Mouse (Mus musculus) heart, postnatal 0 days (tissue): ENCODE data around the gene Nod2. TPM values are rescaled to one million over a fixed set of nuclear protein-coding genes. Genes with fewer than 3 reads are reported as not detected.

ENCODE experiments used
- ATAC-seq: fragments of 200-750 bp; cut with Nextera tagmentation; 2 replicates; pipeline ENCODE4 v1.8.0; 2017; ENCODE audit warnings: low read depth, moderate number of reproducible peaks, moderate library complexity; ENCODE audit not compliant: insufficient read depth
- DNase-seq: peaks from one replicate; pipeline ENCODE4 v3.0.0-alpha.2; 2016; ENCODE audit warnings: low spot score
- H3K27ac ChIP-seq: fragments of 300-500 bp; sonication (generic); 2 replicates; pipeline ENCODE4 v1.5.1; 2014; ENCODE audit warnings: low read depth, mild to moderate bottlenecking
- H3K27me3 ChIP-seq: fragments of 300-500 bp; sonication (generic); 2 replicates; pipeline ENCODE4 v1.6.1; 2014; ENCODE audit warnings: low read length, mixed read lengths; ENCODE audit not compliant: control insufficient read depth, insufficient read depth
- H3K36me3 ChIP-seq: fragments of 300-500 bp; sonication (generic); replicated peaks from 2 replicates; pipeline ENCODE4 v1.6.1; 2014; ENCODE audit warnings: low read length, mixed read lengths; ENCODE audit not compliant: control insufficient read depth, insufficient read depth
- H3K4me1 ChIP-seq: fragments of 300-500 bp; sonication (generic); 2 replicates; pipeline ENCODE4 v1.6.1; 2014; ENCODE audit warnings: antibody characterized with exemption; ENCODE audit not compliant: control insufficient read depth, insufficient read depth
- H3K4me2 ChIP-seq: fragments of 300-500 bp; sonication (generic); 2 replicates; pipeline ENCODE4 v1.6.1; 2014; ENCODE audit warnings: low read depth, mild to moderate bottlenecking, low read length, moderate library complexity
- H3K4me3 ChIP-seq: fragments of 300-500 bp; sonication (generic); 2 replicates; pipeline ENCODE4 v1.5.1; 2014; ENCODE audit warnings: low read depth, low read length
- H3K9ac ChIP-seq: fragments of 300-500 bp; sonication (generic); replicated peaks from 2 replicates; pipeline ENCODE4 v1.6.1; 2014; ENCODE audit warnings: low read depth, low read length, mixed read lengths
- H3K9me3 ChIP-seq: fragments of 300-500 bp; sonication (generic); replicated peaks from 2 replicates; pipeline ENCODE4 v1.6.1; 2016; ENCODE audit warnings: low read length; ENCODE audit not compliant: control insufficient read depth
- CTCF ChIP-seq: IDR thresholded peaks from 2 replicates; pipeline ENCODE4 v1.5.1; 2016; ENCODE audit warnings: antibody characterized with exemption, control low read depth, low read depth
- EP300 ChIP-seq: IDR thresholded peaks from 2 replicates; pipeline ENCODE4 v1.6.1; 2016; ENCODE audit warnings: antibody characterized with exemption, low read depth
- WGBS: fragments of 180-500 bp; shearing (Covaris S2); extraction: QIAGEN DNeasy Blood & Tissue Kit; methylation state at CpG from one replicate; pipeline ENCODE4 v1.1.7; 2014; 5-methylcytosine and 5-hydroxymethylcytosine counted together
- polyA plus RNA-seq: library from polyadenylated mRNA; unstranded; fragments of >200 nt; fragmentation: Nextera tagmentation; extraction: Ambion mirVana; gene quantifications from 2 replicates; pipeline ENCODE4 v1.2.1, GENCODE M21; 2015
- total RNA-seq: library from RNA; depleted of rRNA; stranded (reverse); fragments of >200 nt; gene quantifications from 2 replicates; pipeline ENCODE4 v1.2.3, GENCODE M21; 2014; ENCODE audit warnings: low replicate concordance

Nod2 gene
- total and polyA plus RNA-seq, 2 experiments from 2014 or later, result 0.10 TPM; not detected in 1

GRCm38 (mm10) chr8:88604065-88605038 lies 42.8 kb upstream of the Nod2 start:
- H3K27me3 ChIP-seq, result no peaks in the 10 kb centered on the region
- 21% methylated on average over 20 of the region's 20 CpGs for WGBS
- ATAC-seq (peak; percentile 62; the same call in 1 of the 2 replicates), DNase-seq (peak; percentile 34)
- peaks cover 7% of the 10 kb centered on the region; the same call in 1 of the 2 replicates for H3K4me1 ChIP-seq
- H3K4me3 ChIP-seq, result no peak overlapping the region
- H3K9me3 ChIP-seq, result no peaks in the 10 kb centered on the region
- TF ChIP-seq EP300 (no peak), CTCF (no peak)
- peak overlapping the region; percentile 40; the same call in 1 of the 2 replicates for H3K4me2 ChIP-seq
- no peaks in the 10 kb centered on the region for H3K36me3 ChIP-seq
- no peak overlapping the region for H3K9ac ChIP-seq
- H3K27ac ChIP-seq, result no peak overlapping the region

- 53% methylated on average over 13 of the region's 13 CpGs for WGBS
- Histone ChIP-seq H3K4me1 (peaks cover 7% of the 10 kb centered on the region; the same call in 1 of the 2 replicates), H3K4me3 (no peak overlapping the region), H3K4me2 (no peak overlapping the region), H3K27me3 (no peaks in the 10 kb centered on the region), H3K9ac (no peak overlapping the region), H3K9me3 (no peaks in the 10 kb centered on the region), H3K27ac (no peak overlapping the region), H3K36me3 (no peaks in the 10 kb centered on the region)
- ATAC-seq, result no peak
- DNase-seq, result no peak
- TF ChIP-seq CTCF (no peak), EP300 (no peak)
Measured at GRCm38 (mm10) chr8:88605361-88606040, 41.6 kb upstream of the Nod2 start.

GRCm38 (mm10) chr8:88609036-88609435 lies 38.1 kb upstream of the Nod2 start:
- 71% methylated on average over 8 of the region's 8 CpGs for WGBS

GRCm38 (mm10) chr8:88610271-88610670 lies 36.8 kb upstream of the Nod2 start:
- no peak overlapping the region for H3K27ac ChIP-seq
- DNase-seq, result no peak
- H3K9ac ChIP-seq, result no peak overlapping the region
- ATAC-seq, result no peak
- H3K4me1 ChIP-seq, result no peaks in the 10 kb centered on the region; the same call in 1 of the 2 replicates
- H3K4me2 ChIP-seq, result no peak overlapping the region
- H3K4me3 ChIP-seq, result no peak overlapping the region
- no peaks in the 10 kb centered on the region for H3K9me3 ChIP-seq
- H3K27me3 ChIP-seq, result no peaks in the 10 kb centered on the region
- WGBS, result 65% methylated on average over 6 of the region's 6 CpGs
- H3K36me3 ChIP-seq, result no peaks in the 10 kb centered on the region
- TF ChIP-seq EP300 (no peak), CTCF (no peak)

More at GRCm38 (mm10) chr8:88609036-88609435, 38.1 kb upstream of the Nod2 start:
- no peak overlapping the region for H3K27ac ChIP-seq
- no peaks in the 10 kb centered on the region for H3K36me3 ChIP-seq
- ATAC-seq (no peak), DNase-seq (no peak)
- no peak overlapping the region for H3K4me3 ChIP-seq
- no peaks in the 10 kb centered on the region for H3K27me3 ChIP-seq
- TF ChIP-seq EP300, result no peak
- no peak for TF ChIP-seq CTCF
- H3K4me1 ChIP-seq, result peaks cover 1% of the 10 kb centered on the region; the same call in 1 of the 2 replicates
- no peak overlapping the region for H3K4me2 ChIP-seq
- no peaks in the 10 kb centered on the region for H3K9me3 ChIP-seq
- no peak overlapping the region for H3K9ac ChIP-seq

- ATAC-seq, result no peak
- Histone ChIP-seq H3K36me3 (no peaks in the 10 kb centered on the region), H3K4me3 (no peak overlapping the region), H3K4me1 (no peaks in the 10 kb centered on the region), H3K27ac (no peak overlapping the region), H3K9ac (no peak overlapping the region), H3K4me2 (no peak overlapping the region), H3K9me3 (no peaks in the 10 kb centered on the region), H3K27me3 (no peaks in the 10 kb centered on the region)
- WGBS, result 60% methylated on average over 5 of the region's 5 CpGs
- no peak for TF ChIP-seq CTCF
- TF ChIP-seq EP300, result no peak
- DNase-seq, result no peak
Measured at GRCm38 (mm10) chr8:88614981-88615380, 32.1 kb upstream of the Nod2 start.
